Mouse (Mus musculus) fat pad, adult 2 months (tissue): Measurements from ENCODE around the gene Tmem59l.
"Not testable (repeated sequence)": the region's sequence is repeated elsewhere in the genome, so short reads cannot be mapped to it uniquely, and the experiment has no call there.

Source experiments
- DNase-seq: peaks from one replicate; pipeline ENCODE4 v3.0.0-alpha.2; 2011; ENCODE audit warnings: low read depth, low spot score; ENCODE audit errors: extremely low read depth

Tmem59l gene

GRCm38 (mm10) chr8:70486941-70487520 is at the start of gene Tmem59l:
Gene Tmem59l (minus strand): TSS chr8:70487358.
- no peak for DNase-seq

- no peak for DNase-seq
Observed at GRCm38 (mm10) chr8:70535701-70536100, 48.5 kb upstream of the Tmem59l start.

- no peak for DNase-seq
Observed at GRCm38 (mm10) chr8:70535221-70535620, 48.1 kb upstream of the Tmem59l start.

GRCm38 (mm10) chr8:70534281-70534680 is 47.1 kb upstream of the Tmem59l start:
- DNase-seq: no peak

- no peak for DNase-seq
Observed at GRCm38 (mm10) chr8:70530314-70530713, 43.2 kb upstream of the Tmem59l start.

GRCm38 (mm10) chr8:70529741-70530161 is 42.6 kb upstream of the Tmem59l start:
- no peak for DNase-seq

- DNase-seq: no peak
Observed at GRCm38 (mm10) chr8:70529299-70529698, 42.1 kb upstream of the Tmem59l start.

GRCm38 (mm10) chr8:70528182-70528797 is 41.1 kb upstream of the Tmem59l start:
- DNase-seq: no peak

- no peak for DNase-seq
Observed at GRCm38 (mm10) chr8:70527512-70528181, 40.5 kb upstream of the Tmem59l start, which contains the start of the genes Fkbp8 and Kxd1. Gene Fkbp8 (plus strand): TSS chr8:70527724. Gene Kxd1 (minus strand): TSS chr8:70527956.

GRCm38 (mm10) chr8:70527111-70527511 is 40.0 kb upstream of the Tmem59l start:
- no peak for DNase-seq

GRCm38 (mm10) chr8:70522592-70523403 is 35.6 kb upstream of the Tmem59l start:
- DNase-seq: no peak

- DNase-seq: no peak
Observed at GRCm38 (mm10) chr8:70519606-70520005, 32.4 kb upstream of the Tmem59l start.

GRCm38 (mm10) chr8:70519043-70519442 is 31.9 kb upstream of the Tmem59l start:
- DNase-seq: no peak

- no peak for DNase-seq
Observed at GRCm38 (mm10) chr8:70517940-70518643, 30.9 kb upstream of the Tmem59l start.

- no peak for DNase-seq
Observed at GRCm38 (mm10) chr8:70513441-70513840, 26.3 kb upstream of the Tmem59l start.

- DNase-seq: no peak
Observed at GRCm38 (mm10) chr8:70512253-70512903, 25.2 kb upstream of the Tmem59l start.

- no peak for DNase-seq
Observed at GRCm38 (mm10) chr8:70511770-70512169, 24.6 kb upstream of the Tmem59l start.

- DNase-seq: not testable (repeated sequence)
Observed at GRCm38 (mm10) chr8:70511174-70511573, 24.0 kb upstream of the Tmem59l start.

- no peak for DNase-seq
Observed at GRCm38 (mm10) chr8:70510228-70510915, 23.2 kb upstream of the Tmem59l start, which contains the start of gene Uba52. Gene Uba52 (minus strand): TSS chr8:70510801.
